Mouse (Mus musculus) NIH3T3 (cell line): ENCODE measurements around the gene Zc3h4.

Experiments
- DNase-seq: peaks from one replicate; pipeline ENCODE4 v3.0.0-alpha.2; 2012; ENCODE audit warnings: low read depth

Zc3h4 gene

DNA sequence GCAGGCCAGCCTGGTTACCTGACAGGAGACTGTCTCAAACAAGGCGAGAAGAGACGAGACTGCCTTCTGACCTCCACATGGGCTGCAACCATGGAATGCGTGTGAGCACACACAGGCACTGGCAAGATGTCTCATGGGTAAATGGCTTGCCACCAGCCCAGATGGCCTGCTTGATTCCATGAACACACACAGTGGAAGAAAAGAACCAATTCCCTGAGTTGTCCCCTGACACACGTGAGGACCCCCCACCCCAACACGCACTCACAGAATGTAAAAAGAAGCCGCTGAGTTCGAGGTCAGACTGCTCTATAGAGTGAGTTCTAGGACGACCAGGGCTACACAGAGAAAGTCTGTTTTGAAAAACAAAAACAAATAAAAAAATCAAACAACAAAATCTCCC is 76.9 kb downstream of the Zc3h4 start, which contains the start of gene Npas1:
Gene Npas1 (minus strand): TSS at position 101 of the 400 bp plus-strand sequence.
- DNase-seq, result no peak
